Mouse (Mus musculus) kidney, postnatal 4 days (tissue): Measurements from ENCODE around the gene Ift81.

Source experiments
- DNase-seq, 2 experiments: peaks; one replicate each; pipeline ENCODE4 v3.0.0; 2021; ENCODE audit warnings: mixed read lengths in 2 of 2

Ift81 gene

DNA sequence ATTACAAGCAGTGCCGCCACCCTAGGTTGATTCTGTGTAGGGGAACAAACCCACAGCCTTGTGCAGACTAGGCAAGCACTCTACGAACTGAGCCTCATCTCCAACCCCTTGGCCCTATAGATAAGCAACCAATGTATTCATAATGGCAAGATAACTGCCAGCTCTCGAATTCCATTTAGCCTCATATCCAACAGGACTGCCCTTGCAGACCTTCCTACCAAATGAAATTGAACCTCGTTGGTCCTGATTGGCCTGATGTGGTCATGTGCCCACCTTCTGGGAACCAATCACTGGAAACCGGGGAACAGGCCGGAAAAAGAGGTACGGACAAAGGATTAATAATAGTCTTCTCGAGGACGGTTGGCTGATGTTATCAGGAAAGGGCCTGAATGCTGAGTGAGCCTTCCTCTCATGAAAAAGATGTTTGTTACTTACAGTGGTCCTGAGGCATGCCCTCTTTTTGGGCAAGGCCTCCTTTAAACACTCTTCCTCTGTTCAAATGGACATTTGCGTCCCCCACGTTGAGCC, 10.7 kb upstream of the Ift81 start:
- no peak for DNase-seq

DNA sequence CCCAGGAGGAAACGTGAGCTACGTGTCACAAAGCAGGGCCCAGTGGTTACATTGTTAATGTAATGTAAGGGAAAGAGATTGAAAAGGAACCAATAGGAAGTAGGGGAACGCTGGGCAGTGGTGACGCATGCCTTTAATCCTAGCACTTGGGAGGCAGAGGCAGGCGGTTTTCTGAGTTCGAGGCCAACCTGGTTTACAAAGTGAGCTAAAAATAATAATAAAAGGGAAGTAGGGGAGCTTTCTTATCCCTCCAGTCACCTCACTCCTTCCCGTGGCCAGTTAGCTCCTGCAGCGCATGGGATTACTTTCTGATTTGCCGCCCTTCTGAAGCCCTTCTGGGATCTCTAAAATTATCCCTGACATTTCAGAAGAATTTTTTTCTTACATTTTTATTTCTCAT, 9.5 kb upstream of the Ift81 start:
- no peak for DNase-seq

- no peak for DNase-seq
Measured at GRCm38 (mm10) chr5:122622526-122622925, 8.2 kb upstream of the Ift81 start.

DNA sequence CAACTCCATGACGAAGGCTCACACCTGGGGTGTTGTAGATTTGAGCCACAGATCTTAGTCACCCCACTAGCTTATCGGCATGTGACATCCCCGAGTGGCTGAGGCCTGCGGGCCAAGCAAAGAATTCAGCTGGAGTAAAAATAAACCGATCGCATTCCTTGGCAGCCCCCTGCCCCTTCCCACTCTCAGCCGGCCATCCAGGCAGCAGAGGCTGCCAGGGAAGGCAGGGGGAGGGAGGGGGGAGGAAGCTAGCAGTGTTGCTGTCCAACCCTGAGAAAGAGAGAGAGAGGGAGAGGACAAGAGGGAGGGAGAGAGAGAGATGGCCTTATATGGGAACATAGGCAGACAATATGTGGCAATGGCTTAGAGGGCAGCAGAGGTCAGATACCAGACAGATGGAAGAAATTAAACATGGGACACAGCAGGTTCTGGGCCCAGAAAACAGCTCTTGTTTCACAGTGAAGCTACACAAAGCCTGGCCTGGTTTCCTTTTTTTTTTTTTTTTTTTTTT, 7.1 kb upstream of the Ift81 start:
- DNase-seq, result peak; percentile 73 to 85

DNA sequence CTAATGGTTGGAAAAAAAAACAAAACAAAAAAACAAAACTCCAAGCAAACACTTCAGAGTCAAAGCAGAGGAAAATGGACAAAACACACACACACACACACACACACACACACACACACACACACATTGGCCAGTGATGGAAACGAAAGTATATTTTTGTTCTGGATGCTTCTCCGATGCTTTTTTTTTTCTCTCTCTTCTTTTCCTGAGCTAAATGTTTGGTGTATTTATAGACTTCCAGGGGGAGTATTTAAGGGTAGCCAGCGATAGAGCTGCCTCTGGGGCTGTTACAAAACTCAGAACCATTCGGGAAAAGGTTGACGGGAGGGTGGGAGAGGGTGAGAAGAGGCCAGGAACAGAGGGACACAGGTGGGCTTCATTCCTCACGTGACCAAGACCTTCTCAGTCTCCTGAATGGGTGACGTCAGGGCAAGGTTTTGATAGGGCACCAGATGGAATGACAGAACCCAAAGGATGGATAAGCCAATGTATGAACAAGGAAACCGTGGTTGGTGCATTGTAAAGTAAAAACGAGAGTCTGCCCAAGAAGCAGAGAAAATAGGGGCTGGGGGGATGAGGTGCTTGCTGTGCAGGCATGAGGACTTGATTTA, 5.5 kb upstream of the Ift81 start:
- no peak for DNase-seq

GRCm38 (mm10) chr5:122617718-122618117, 3.4 kb upstream of the Ift81 start:
- no peak for DNase-seq

DNA sequence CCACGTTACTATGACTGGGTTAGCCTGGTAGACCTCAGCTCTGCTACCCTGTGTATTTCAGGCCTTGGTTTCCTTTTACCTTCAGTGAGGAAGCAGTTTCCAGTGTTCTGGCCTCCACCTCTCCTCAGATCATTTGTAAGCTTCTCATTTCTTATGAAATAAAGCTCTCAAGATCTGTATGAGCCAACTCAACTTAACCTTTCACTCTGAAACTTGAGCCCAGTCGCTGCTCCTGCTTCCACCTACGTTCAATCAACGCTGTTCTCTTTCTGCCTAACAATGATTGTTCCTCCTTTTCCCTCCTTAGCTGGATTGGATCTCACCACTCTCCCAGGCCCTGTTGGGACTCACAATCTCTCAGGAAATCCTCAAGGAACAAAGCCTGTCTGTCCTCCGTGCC, 2.7 kb downstream of the Ift81 start:
- DNase-seq, result no peak

DNA sequence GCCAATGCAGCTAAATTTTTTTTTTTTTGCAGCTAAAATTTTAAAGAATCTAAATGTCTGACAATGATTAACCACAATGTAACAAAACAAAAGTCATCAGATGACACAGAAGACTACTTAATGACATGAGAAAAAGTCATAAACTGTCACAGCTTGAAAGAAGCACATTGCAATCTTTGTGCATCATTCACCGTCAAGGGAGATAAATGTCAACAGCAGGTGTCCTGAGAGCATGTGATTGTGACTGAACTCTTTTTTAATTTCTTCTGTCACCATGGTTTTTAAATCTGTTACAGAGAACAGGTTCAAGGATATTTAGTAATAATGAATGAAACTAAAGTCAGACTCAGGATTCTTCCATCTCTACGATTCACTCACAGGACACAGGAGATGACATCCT, 9.4 kb downstream of the Ift81 start:
- no peak for DNase-seq

GRCm38 (mm10) chr5:122602233-122602632, 12.1 kb downstream of the Ift81 start:
- DNase-seq, result peak; percentile 21 to 36

- DNase-seq, result no peak
Measured at GRCm38 (mm10) chr5:122595470-122595869, 18.8 kb downstream of the Ift81 start.

- DNase-seq, result no peak
Measured at GRCm38 (mm10) chr5:122589891-122590290, 24.4 kb downstream of the Ift81 start.

DNA sequence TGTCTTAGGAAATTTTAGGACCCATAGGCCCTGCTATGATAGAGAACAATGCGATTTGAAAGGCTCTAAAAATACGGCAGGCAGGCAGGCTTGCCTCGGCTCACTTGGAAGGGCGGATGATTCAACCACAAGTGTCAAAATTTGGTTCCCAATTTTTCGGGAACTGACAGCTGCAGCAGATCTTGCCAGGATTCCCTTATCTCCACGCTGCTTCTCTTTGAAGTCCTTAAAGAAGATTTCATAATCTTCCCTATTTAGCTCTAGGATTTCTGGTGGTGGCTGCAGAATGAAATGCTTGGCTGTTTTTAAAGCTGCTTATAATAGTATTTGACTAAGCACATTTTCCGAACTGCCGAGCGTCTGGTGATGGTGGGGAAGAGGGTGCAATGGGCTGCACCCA, 28.8 kb downstream of the Ift81 start:
- no peak for DNase-seq

GRCm38 (mm10) chr5:122584093-122584492, 30.2 kb downstream of the Ift81 start:
- DNase-seq, result no peak

- no peak for DNase-seq
Measured at GRCm38 (mm10) chr5:122576683-122577329, 37.5 kb downstream of the Ift81 start.

- no peak for DNase-seq
Measured at GRCm38 (mm10) chr5:122572001-122572400, 42.3 kb downstream of the Ift81 start.

DNA sequence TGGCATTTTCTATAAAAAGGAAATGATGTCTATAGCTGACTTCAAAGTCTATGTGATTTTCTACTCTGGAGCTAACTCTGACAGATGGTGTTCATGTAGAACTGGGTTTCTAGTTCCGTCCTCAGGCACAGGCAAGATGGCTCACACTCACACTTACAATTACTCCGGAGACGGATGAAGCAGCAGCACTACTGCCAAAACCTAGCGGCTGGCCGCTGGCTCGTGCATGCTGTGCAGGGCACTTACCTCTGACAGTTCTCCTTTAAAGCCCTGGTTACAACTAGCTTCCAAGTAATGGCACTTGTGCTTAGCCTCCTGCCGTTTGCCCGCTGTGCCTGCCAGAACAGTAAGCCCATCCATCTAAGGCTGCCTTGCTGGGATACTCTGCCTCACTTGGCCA, 47.7 kb downstream of the Ift81 start:
- DNase-seq, result no peak

DNA sequence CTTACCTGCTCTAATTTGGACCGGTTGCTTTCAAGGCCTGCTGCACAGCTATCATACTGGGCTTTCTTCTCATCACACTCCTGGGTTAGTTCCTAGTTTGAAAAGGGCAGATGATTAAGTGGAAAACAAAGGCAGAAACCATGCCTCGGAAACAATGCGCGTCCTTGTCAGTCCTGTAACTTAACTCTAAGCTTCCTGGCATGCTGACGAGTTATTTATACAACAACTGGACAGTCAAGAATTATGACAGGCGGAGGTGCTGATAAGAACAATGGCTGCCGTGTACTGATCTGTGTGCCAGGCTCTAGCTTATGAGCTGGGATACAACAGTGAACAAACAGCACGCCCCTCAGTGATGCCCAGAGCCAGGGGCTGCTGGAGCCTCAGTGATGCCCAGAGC, 53.7 kb downstream of the Ift81 start:
- no peak for DNase-seq

GRCm38 (mm10) chr5:122558127-122558526, 56.2 kb downstream of the Ift81 start:
- no peak for DNase-seq

- no peak for DNase-seq
Measured at GRCm38 (mm10) chr5:122555107-122555506, 59.2 kb downstream of the Ift81 start.

DNA sequence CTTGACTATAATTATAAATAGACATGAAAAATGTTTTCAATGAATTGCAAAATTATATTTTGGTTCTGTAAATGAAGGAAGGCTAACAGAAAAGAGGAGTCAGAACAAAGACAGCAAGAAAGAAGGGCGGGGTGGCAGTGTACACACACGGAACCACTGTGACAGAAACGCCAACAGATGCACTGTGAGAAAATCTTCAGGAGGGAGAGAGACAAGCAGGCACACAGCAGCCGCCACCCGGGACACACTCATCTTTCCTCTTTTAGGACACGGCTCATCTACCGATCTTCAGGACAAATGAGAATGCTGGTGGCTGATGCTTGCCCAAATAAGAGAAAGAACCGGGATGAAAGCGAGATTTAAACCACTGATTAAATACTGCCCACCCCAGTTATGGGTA, 61.7 kb downstream of the Ift81 start:
- DNase-seq, result no peak

- DNase-seq, result no peak
Measured at GRCm38 (mm10) chr5:122550460-122550859, 63.9 kb downstream of the Ift81 start.

DNA sequence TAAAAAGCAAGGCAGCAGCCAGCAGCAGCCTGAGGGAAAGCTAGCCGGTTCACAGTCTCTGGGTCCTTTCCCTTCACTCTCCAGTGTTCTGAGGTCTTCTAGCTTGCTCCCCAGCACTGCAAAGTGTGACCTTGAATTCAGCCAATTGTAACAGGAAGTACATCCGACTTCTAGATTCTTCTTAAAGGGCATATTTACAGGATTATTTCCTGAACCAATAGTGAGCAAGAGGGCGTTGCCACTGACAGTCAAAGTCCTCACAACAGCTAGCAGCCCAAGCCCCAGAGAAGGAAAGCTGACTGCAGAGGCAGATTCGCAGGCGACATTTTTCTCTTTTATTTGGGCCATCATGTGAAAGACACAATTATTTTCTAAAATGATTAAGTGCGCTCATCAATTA, 65.6 kb downstream of the Ift81 start:
- peak; percentile 34 to 56 for DNase-seq

GRCm38 (mm10) chr5:122547810-122548209, 66.5 kb downstream of the Ift81 start:
- peak in 1 of 2 experiments; percentile 19 for DNase-seq

DNA sequence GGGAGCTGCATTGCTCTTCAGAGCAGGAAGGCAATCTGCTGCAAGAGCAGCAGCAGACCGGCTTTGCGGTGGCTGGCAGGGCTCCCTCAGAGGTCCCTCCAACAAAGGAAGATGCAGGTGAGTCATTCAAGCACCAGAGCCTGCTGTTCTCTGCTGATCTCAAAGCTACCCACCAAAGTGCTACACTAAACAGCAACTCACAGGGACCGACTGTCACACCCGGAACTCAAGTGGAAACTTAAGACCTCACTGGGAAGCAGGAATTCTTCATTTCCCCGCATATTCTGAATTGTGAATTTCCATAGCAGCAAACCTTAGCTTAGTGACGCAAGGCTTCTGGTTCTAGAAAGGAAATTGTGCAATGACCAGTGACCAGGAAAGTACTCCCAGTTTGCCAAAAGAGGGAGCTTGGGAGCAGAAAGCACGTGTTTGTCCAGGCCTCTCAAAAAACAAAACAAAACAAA, 67.0 kb downstream of the Ift81 start:
- DNase-seq, result peak; percentile 41 to 64
